Mouse (Mus musculus) hindbrain, embryonic 16.5 days (tissue): ENCODE data around the gene D10Wsu102e. TPM values are rescaled to one million over a fixed set of nuclear protein-coding genes. Genes with fewer than 3 reads are reported as not detected.
"Not testable (repeated sequence)": the region's sequence is repeated elsewhere in the genome, so short reads cannot be mapped to it uniquely, and the experiment has no call there.

Source experiments
- ATAC-seq: fragments of 200-750 bp; cut with Nextera tagmentation; 2 replicates; pipeline ENCODE4 v1.8.0; 2017; ENCODE audit warnings: moderate TSS enrichment, moderate library complexity
- H3K27ac ChIP-seq: fragments of 300-500 bp; sonication (generic); 2 replicates; pipeline ENCODE4 v1.5.1; 2014; ENCODE audit warnings: low read depth, mild to moderate bottlenecking, control low read depth, low read length, moderate library complexity
- H3K27me3 ChIP-seq: fragments of 300-500 bp; sonication (generic); replicated peaks from 2 replicates; pipeline ENCODE4 v1.6.1; 2014; ENCODE audit warnings: low read length; ENCODE audit not compliant: control insufficient read depth, insufficient read depth
- H3K36me3 ChIP-seq: fragments of 300-500 bp; sonication (generic); 2 replicates; pipeline ENCODE4 v1.6.1; 2014; ENCODE audit warnings: mild to moderate bottlenecking, low read length, moderate library complexity, mixed read lengths; ENCODE audit not compliant: control insufficient read depth, insufficient read depth
- H3K4me1 ChIP-seq: fragments of 300-500 bp; sonication (generic); 2 replicates; pipeline ENCODE4 v1.6.1; 2014; ENCODE audit warnings: low read depth, low read length; ENCODE audit not compliant: control insufficient read depth, insufficient read depth
- H3K4me2 ChIP-seq: fragments of 300-500 bp; sonication (generic); 2 replicates; pipeline ENCODE4 v1.6.1; 2014; ENCODE audit warnings: mild to moderate bottlenecking, low read length, control low read depth, moderate library complexity
- H3K4me3 ChIP-seq: fragments of 300-500 bp; sonication (generic); 2 replicates; pipeline ENCODE4 v1.5.1; 2014; ENCODE audit warnings: mild to moderate bottlenecking, low read length, control low read depth, moderate library complexity
- H3K9ac ChIP-seq: fragments of 300-500 bp; sonication (generic); 2 replicates; pipeline ENCODE4 v1.6.1; 2014; ENCODE audit warnings: low read depth, mild to moderate bottlenecking, control low read depth, low read length, moderate library complexity
- H3K9me3 ChIP-seq: fragments of 300-500 bp; sonication (generic); 2 replicates; pipeline ENCODE4 v1.6.1; 2014; ENCODE audit warnings: mild to moderate bottlenecking, low read length, moderate library complexity; ENCODE audit not compliant: control insufficient read depth
- WGBS: fragments of 180-500 bp; shearing (Covaris S2); extraction: QIAGEN DNeasy Blood & Tissue Kit; methylation state at CpG from one replicate; pipeline ENCODE4 v1.1.7; 2014; 5-methylcytosine and 5-hydroxymethylcytosine counted together
- polyA plus RNA-seq: library from polyadenylated mRNA; unstranded; fragments of >200 nt; fragmentation: Nextera tagmentation; extraction: Ambion mirVana; gene quantifications from 2 replicates; pipeline ENCODE4 v1.2.1, GENCODE M21; 2015

D10Wsu102e gene
- polyA plus RNA-seq, 1 experiment from 2014 or later, result 0.78 TPM

DNA sequence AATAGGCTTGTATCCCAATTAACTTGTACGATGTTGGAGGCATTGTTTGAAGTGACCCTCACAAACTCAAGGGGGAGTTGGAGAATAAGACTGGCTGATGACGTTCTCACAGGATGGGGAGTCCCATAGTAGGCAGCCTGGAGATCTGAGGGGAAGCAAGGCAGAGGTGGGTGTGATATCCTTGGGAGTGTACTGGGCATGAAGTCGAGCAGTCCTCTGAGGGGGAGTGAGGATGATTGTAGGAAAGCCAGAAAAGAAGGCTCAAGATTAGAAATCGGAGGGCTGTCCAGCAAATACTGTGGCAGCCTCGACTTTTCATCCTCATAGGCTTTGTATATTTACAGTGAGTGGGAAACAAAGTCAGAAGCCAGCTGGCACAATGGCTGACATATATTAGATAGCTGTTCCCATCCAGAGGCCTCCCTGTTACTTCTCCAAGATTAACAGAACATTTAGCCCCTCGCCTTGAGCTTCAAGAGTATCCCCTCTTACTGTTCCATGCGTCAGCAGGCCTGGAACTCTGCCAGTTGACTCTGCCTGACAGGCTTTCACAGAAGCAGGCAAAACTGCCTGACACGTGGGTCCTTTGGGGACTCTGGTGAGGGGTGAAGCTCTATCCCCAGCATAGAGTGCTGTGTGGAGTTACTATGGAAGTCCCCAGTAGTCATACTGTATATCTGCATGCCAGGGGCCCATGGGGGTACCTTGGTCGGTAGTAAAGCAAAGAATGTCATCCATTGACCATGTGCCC, 18.2 kb downstream of the D10Wsu102e start:
- ATAC-seq, result no peak

DNA sequence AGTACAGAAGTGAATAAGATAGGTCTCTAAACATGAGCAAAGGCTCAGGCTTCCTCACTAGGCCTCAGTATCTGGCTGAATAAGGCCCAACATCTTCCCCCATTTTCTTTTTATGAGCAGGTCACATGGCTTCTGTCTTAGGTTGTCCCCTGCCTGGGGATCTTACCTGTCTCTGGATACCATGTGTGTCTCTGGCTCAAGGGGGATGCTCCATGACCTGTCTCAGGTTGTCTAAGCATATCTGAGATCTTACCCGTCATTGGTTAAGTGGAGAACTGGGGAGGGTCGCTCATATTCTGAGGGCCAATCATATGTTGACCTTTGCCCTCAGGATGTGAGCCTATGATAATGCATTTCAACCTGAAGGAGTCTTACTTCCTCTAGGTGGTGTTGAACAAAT, 20.5 kb downstream of the D10Wsu102e start:
- H3K4me2 ChIP-seq, result no peak overlapping the region
- no peak overlapping the region for H3K9ac ChIP-seq
- ATAC-seq, result no peak
- no peak overlapping the region for H3K27ac ChIP-seq
- 0 out of 2 replicates have a peak, but pooled peaks cover 3% of the 10 kb centered on the region for H3K36me3 ChIP-seq
- H3K9me3 ChIP-seq, result no peaks in the 10 kb centered on the region
- no peak overlapping the region for H3K4me3 ChIP-seq
- no peaks in the 10 kb centered on the region for H3K27me3 ChIP-seq
- 98% methylated on average over 2 of the region's 2 CpGs for WGBS
- H3K4me1 ChIP-seq, result no peaks in the 10 kb centered on the region

More for the DNA sequence above, 18.2 kb downstream of the D10Wsu102e start:
- no peak overlapping the region for H3K4me2 ChIP-seq
- H3K4me3 ChIP-seq, result no peak overlapping the region
- 75% methylated on average over 9 of the region's 9 CpGs for WGBS
- no peak overlapping the region for H3K27ac ChIP-seq
- H3K9ac ChIP-seq, result no peak overlapping the region
- H3K36me3 ChIP-seq, result no peaks in the 10 kb centered on the region
- no peaks in the 10 kb centered on the region for H3K27me3 ChIP-seq
- H3K4me1 ChIP-seq, result no peaks in the 10 kb centered on the region
- H3K9me3 ChIP-seq, result no peaks in the 10 kb centered on the region

DNA sequence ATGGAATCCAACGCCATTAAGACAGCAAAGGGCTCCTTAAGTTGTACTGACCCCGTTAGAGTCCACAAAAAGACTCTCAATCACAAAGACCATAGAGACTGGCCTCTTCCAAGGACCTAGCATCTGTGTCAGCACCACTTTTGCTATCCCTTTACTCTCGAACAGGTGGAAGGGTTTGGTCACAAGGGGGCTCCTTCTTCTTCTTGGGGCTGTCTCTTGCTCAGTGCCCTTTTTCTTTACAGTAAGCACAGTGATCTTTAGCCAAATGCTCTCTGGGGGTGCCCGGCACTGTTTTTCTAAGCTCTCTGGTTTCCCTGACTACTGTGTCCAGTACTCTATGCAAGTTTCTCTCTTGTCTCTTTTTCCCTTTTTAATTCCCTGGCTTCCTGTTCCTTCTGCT, 22.5 kb downstream of the D10Wsu102e start:
- 0 out of 2 replicates have a peak, but pooled peaks cover 5% of the 10 kb centered on the region for H3K36me3 ChIP-seq
- H3K27ac ChIP-seq, result no peak overlapping the region
- H3K4me2 ChIP-seq, result no peak overlapping the region
- no peak overlapping the region for H3K4me3 ChIP-seq
- H3K4me1 ChIP-seq, result no peaks in the 10 kb centered on the region
- no peaks in the 10 kb centered on the region for H3K9me3 ChIP-seq
- no peak for ATAC-seq
- H3K27me3 ChIP-seq, result no peaks in the 10 kb centered on the region
- no peak overlapping the region for H3K9ac ChIP-seq
- WGBS, result 81% methylated on average over 4 of the region's 4 CpGs

DNA sequence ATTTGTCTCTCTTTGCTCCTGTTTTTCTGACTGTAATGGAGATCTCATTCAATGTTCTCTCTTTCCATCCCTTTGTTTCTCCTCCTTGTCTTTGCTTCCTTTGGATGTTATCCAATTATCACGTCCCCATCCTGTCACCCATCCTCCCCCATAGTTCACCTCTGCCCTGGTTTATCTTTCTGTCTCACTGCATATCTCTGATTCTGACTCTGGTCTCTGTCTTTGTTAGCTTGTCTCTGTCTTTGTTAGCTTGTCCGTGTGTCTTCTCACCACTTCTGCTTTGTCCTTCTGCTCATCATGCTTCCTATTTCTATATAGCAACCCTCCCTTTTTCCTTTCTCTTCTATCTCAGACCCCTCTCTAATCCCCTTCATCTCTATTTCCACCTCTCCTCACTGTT, 23.0 kb downstream of the D10Wsu102e start:
- Histone ChIP-seq H3K9me3 (no peaks in the 10 kb centered on the region), H3K4me2 (no peak overlapping the region), H3K27ac (no peak overlapping the region), H3K4me3 (no peak overlapping the region), H3K36me3 (0 out of 2 replicates have a peak, but pooled peaks cover 5% of the 10 kb centered on the region), H3K9ac (no peak overlapping the region), H3K4me1 (no peaks in the 10 kb centered on the region), H3K27me3 (no peaks in the 10 kb centered on the region)
- no peak for ATAC-seq
- WGBS, result 67% methylated on average over 2 of the region's 2 CpGs

DNA sequence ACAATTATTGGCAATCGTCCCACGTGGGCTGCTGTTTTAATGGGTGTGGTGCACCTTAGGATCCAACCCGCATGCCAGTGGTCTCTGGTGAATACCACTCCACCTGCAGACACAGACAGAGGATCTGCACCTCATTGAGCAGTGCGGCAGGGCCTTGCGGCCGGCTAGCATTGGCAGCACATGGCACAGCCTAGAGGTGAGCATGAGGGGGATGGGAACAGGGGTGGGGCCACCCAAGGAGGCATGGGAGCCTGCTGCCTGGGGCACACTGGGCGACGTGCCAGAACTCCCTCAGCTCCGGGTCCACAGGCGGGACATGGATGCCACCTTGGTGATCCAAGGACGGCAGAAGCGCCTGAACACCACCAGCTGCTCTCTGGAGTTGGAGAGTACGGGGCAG, 23.8 kb downstream of the D10Wsu102e start:
- ATAC-seq, result no peak
- Histone ChIP-seq H3K9ac (no peak overlapping the region), H3K9me3 (no peaks in the 10 kb centered on the region), H3K27ac (no peak overlapping the region), H3K4me3 (no peak overlapping the region), H3K4me2 (no peak overlapping the region), H3K36me3 (0 out of 2 replicates have a peak, but pooled peaks cover 5% of the 10 kb centered on the region), H3K4me1 (no peaks in the 10 kb centered on the region), H3K27me3 (no peaks in the 10 kb centered on the region)
- WGBS, result 90% methylated on average over 13 of the region's 13 CpGs

DNA sequence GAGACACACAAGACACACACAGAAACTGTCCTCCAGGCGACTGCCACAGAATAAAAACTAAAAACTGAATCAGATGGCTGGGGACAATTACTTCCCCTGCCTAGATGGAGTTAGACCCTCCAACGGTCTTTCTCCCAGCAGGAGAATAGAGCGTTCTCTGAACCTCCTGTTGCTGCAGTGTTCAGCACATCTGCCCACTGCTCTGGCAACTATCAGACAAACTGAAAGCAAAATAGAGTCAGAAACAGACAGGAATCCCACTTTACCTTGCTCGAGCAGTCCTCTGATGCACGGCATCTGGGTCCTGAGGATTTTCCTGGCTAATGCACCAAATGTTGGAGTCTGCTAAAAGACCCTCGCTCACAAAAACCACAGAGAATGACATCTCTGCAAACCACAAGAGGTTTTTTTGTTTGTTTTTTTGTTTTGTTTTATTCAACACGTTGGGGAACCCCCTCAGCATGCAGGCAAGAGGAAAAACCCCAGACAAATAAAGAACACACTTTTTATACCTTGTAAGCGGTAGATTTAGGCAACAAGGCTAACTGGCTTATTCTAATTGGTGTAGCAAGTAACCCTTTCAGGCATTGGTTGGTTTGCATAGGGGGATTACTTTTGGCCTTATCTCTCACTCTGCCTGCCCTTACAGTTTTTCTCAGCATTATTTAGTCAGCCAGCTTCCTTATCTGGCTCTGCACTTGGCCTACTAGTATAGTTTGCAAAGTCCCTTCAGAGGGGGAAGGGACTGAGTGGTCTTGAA, 24.6 kb downstream of the D10Wsu102e start:
- no peak for ATAC-seq
- Histone ChIP-seq H3K4me1 (no peaks in the 10 kb centered on the region), H3K4me2 (no peak overlapping the region), H3K27me3 (no peaks in the 10 kb centered on the region), H3K4me3 (no peak overlapping the region), H3K27ac (no peak overlapping the region), H3K9me3 (no peaks in the 10 kb centered on the region), H3K36me3 (0 out of 2 replicates have a peak, but pooled peaks cover 5% of the 10 kb centered on the region), H3K9ac (no peak overlapping the region)
- 87% methylated on average over 8 of the region's 8 CpGs for whole genome bisulfite sequencing

DNA sequence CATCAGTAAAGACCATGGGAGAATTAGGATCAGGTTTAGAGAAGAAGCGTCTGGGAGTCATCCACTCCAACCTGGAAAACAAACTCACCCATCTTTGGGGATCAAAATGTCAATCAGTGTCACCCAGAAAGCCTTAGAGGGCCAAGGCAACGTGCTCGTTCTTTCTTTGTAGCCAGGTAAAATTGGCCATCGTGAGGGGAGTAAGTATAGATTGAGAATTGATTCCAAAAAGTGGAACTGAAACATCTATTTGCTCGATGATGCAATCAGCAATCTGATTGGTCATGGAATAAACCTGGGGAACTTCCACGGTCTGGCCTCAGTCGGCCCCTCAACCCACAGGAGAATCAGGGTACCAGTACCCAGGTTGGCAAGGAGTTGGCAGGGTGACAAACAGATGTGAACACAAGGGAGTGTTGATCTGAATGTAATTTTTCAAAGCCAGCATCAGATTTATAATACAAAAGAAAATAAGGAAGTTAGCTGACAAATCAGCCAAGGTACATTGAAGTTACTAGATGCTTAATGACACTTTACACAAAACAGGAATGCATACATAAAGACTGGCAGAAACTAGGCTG, 25.4 kb downstream of the D10Wsu102e start:
- H3K4me1 ChIP-seq, result no peaks in the 10 kb centered on the region
- H3K4me2 ChIP-seq, result no peak overlapping the region
- H3K36me3 ChIP-seq, result 0 out of 2 replicates have a peak, but pooled peaks cover 5% of the 10 kb centered on the region
- no peaks in the 10 kb centered on the region for H3K27me3 ChIP-seq
- no peak overlapping the region for H3K27ac ChIP-seq
- WGBS, result 97% methylated on average over 7 of the region's 7 CpGs
- no peak overlapping the region for H3K9ac ChIP-seq
- no peak overlapping the region for H3K4me3 ChIP-seq
- no peak for ATAC-seq
- H3K9me3 ChIP-seq, result no peaks in the 10 kb centered on the region

DNA sequence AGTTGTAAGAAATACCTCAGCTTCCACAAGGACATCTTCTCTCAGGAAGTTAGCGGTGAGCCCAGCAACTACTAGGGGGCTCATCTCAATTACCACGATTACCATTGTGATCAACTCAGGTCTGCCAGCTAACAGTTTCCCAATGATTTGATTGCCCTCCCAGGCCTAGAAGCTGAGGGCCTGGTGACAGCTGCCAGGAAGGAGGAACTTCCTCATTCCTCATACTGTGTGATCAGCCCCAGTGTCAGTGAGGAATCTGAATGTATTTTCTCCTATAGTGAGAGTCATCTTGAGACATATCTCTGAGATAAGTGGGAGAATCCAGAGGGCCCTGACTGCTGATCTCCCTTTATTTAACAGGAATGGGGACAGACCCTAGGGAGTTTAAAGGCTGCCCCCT, 37.3 kb downstream of the D10Wsu102e start:
- Histone ChIP-seq H3K36me3 (no peaks in the 10 kb centered on the region), H3K4me1 (no peaks in the 10 kb centered on the region), H3K9ac (no peak overlapping the region), H3K4me2 (no peak overlapping the region), H3K4me3 (no peak overlapping the region), H3K27me3 (no peaks in the 10 kb centered on the region), H3K9me3 (no peaks in the 10 kb centered on the region), H3K27ac (no peak overlapping the region)
- no peak for ATAC-seq
- 91% methylated on average over 2 of the region's 2 CpGs for WGBS

DNA sequence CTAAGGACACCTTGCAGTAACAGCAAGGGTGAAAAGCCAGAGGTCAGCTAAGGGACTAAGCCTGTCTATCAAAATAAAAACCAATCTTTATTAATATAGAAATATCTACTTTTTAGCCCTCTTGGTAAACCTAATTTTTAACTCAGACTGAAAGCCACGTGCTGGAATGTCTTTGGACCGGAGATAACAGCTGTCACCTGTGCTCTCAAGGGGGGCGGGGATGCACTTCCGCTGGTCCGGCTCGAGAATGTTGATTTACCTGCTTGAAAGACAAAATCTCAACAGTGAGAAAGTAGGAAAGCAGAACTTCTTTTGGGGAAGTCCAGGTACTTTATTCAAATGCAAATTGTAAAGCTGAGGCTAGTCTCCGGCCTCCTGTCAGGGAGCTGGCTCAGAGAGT, 40.9 kb downstream of the D10Wsu102e start:
- WGBS, result 87% methylated on average over 6 of the region's 7 CpGs
- not testable (repeated sequence) for H3K4me1 ChIP-seq, H3K27me3 ChIP-seq, H3K9me3 ChIP-seq, H3K27ac ChIP-seq, H3K36me3 ChIP-seq, H3K9ac ChIP-seq, H3K4me3 ChIP-seq, ATAC-seq, H3K4me2 ChIP-seq
